Mouse (Mus musculus): ENCODE results near the gene Myef2. TPM values are rescaled to one million over a fixed set of nuclear protein-coding genes. Genes with fewer than 3 reads are reported as not detected.
A peak's percentile ranks its signal among the peaks of the same experiment; 100 is the strongest.

Gene Myef2
- polyA plus RNA-seq, 1 experiment from 2014 or later, result 10.5 TPM

DNA sequence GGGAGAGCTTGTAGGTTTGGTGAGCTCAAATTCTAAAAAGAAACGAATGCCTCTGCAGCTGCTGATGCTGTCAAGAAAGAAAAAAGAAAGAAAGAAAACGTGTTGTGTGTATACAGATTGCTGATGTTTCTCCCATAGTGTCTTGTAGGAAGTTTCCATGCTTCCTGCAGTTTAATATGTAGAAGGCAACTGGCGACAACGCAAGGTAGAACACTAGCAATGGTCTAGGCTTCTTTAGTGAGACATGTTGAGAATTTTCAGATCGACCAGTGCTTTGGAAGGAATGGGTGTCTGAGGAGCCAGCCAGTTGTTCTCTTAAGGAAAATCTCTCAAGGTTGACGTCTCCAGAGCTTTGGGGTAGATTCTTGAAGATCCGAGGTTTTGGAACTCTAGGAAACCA lies 13.4 kb upstream of the Myef2 start:
- 25% methylated on average over 7 of the region's 7 CpGs for WGBS (ENCODE audit: insufficient replicate concordance)
- Histone ChIP-seq H3K9me3 (ENCODE audit: low read length) (no peaks in the 10 kb centered on the region), H3K4me1 (ENCODE audit: insufficient read depth) (peaks cover 10% of the 10 kb centered on the region; the same call in 1 of the 2 replicates), H3K4me3 (ENCODE audit: low read depth, low read length) (no peak overlapping the region), H3K4me2 (ENCODE audit: low read depth, low read length) (no peak overlapping the region), H3K9ac (replicated peaks) (no peak overlapping the region), H3K27ac (ENCODE audit: low read depth) (no peak overlapping the region), H3K27me3 (ENCODE audit: insufficient read depth, low read length) (peaks cover 4% of the 10 kb centered on the region; the same call in 1 of the 2 replicates), H3K36me3 (replicated peaks; ENCODE audit: insufficient read depth, low read length) (no peaks in the 10 kb centered on the region)
- ATAC-seq (no peak), DNase-seq (no peak)
- no peak for TF ChIP-seq EP300 (IDR thresholded peaks at IDR 0.05; ENCODE audit: low read depth)
- no peak for TF ChIP-seq CTCF (IDR thresholded peaks at IDR 0.05; ENCODE audit: low read depth)

- Histone ChIP-seq H3K9me3 (ENCODE audit: low read length) (no peaks in the 10 kb centered on the region), H3K36me3 (replicated peaks; ENCODE audit: insufficient read depth, low read length) (no peaks in the 10 kb centered on the region), H3K4me3 (ENCODE audit: low read depth, low read length) (peak within 1 kb of the TSS; percentile 19; the same call in 1 of the 2 replicates), H3K27me3 (ENCODE audit: insufficient read depth, low read length) (peaks cover 4% of the 10 kb centered on the region; the same call in 1 of the 2 replicates), H3K9ac (replicated peaks) (no peak within 1 kb of the TSS), H3K27ac (ENCODE audit: low read depth) (no peak within 1 kb of the TSS), H3K4me2 (ENCODE audit: low read depth, low read length) (peak within 1 kb of the TSS; percentile 59), H3K4me1 (ENCODE audit: insufficient read depth) (peaks cover 10% of the 10 kb centered on the region; the same call in 1 of the 2 replicates)
- TF ChIP-seq EP300 (IDR thresholded peaks at IDR 0.05; ENCODE audit: low read depth) (no peak), CTCF (IDR thresholded peaks at IDR 0.05; ENCODE audit: low read depth) (no peak)
- 4% methylated on average over 39 of the region's 39 CpGs for WGBS (ENCODE audit: insufficient replicate concordance)
- ATAC-seq (0 out of 2 replicates have a peak, but pooled peaks have one; percentile 36), DNase-seq (peak; percentile 82)
Measured at GRCm38 (mm10) chr2:125135903-125136811, 12.7 kb upstream of the Myef2 start, which contains the start of gene Ctxn2. Ctxn2 (plus strand) TSS chr2:125136692.

DNA sequence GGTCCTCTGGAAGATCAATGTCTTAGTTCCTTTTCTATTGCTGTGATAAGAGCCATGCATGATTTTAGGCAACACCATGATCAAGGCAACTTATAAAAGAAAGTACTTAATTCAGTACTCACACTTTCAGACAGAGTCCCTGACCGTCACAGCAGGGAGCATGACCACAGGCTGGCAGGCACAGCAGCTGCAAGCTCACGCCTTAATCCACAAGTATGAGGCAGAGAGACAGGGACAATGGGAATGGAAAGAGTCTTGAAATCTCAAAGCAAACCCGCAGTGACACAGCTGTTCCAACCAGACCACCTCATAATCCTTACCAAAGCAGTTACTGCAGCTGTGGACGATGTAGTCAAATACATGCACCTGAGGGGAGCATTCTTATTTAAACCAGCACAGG lies 10.7 kb upstream of the Myef2 start:
- Histone ChIP-seq H3K9ac (replicated peaks) (no peak overlapping the region), H3K4me2 (ENCODE audit: low read depth, low read length) (no peak overlapping the region), H3K27me3 (ENCODE audit: insufficient read depth, low read length) (peaks cover 4% of the 10 kb centered on the region; the same call in 1 of the 2 replicates), H3K9me3 (ENCODE audit: low read length) (no peaks in the 10 kb centered on the region), H3K36me3 (replicated peaks; ENCODE audit: insufficient read depth, low read length) (no peaks in the 10 kb centered on the region), H3K27ac (ENCODE audit: low read depth) (no peak overlapping the region), H3K4me3 (ENCODE audit: low read depth, low read length) (no peak overlapping the region), H3K4me1 (ENCODE audit: insufficient read depth) (peaks cover 10% of the 10 kb centered on the region; the same call in 1 of the 2 replicates)
- DNase-seq (no peak), ATAC-seq (no peak)
- 39% methylated on average over 4 of the region's 4 CpGs for whole genome bisulfite sequencing (ENCODE audit: insufficient replicate concordance)
- TF ChIP-seq EP300 (IDR thresholded peaks at IDR 0.05; ENCODE audit: low read depth), result no peak
- TF ChIP-seq CTCF (IDR thresholded peaks at IDR 0.05; ENCODE audit: low read depth), result no peak

GRCm38 (mm10) chr2:125126792-125127191 lies 3.3 kb upstream of the Myef2 start:
- H3K4me3 ChIP-seq (ENCODE audit: low read depth, low read length), result no peak overlapping the region
- DNase-seq, result no peak
- no peak overlapping the region for H3K27ac ChIP-seq (ENCODE audit: low read depth)
- H3K27me3 ChIP-seq (ENCODE audit: insufficient read depth, low read length), result no peaks in the 10 kb centered on the region
- H3K9ac ChIP-seq (replicated peaks), result no peak overlapping the region
- peaks cover 11% of the 10 kb centered on the region for H3K4me1 ChIP-seq (ENCODE audit: insufficient read depth)
- H3K36me3 ChIP-seq (replicated peaks; ENCODE audit: insufficient read depth, low read length), result no peaks in the 10 kb centered on the region
- WGBS (ENCODE audit: insufficient replicate concordance), result 53% methylated on average over 3 of the region's 3 CpGs
- TF ChIP-seq CTCF (IDR thresholded peaks at IDR 0.05; ENCODE audit: low read depth) (no peak), EP300 (IDR thresholded peaks at IDR 0.05; ENCODE audit: low read depth) (no peak)
- ATAC-seq, result no peak
- no peaks in the 10 kb centered on the region for H3K9me3 ChIP-seq (ENCODE audit: low read length)
- no peak overlapping the region for H3K4me2 ChIP-seq (ENCODE audit: low read depth, low read length)

- Histone ChIP-seq H3K9ac (replicated peaks) (no peak overlapping the region), H3K36me3 (replicated peaks; ENCODE audit: insufficient read depth, low read length) (no peaks in the 10 kb centered on the region), H3K4me3 (ENCODE audit: low read depth, low read length) (no peak overlapping the region), H3K4me2 (ENCODE audit: low read depth, low read length) (no peak overlapping the region), H3K9me3 (ENCODE audit: low read length) (no peaks in the 10 kb centered on the region), H3K27ac (ENCODE audit: low read depth) (no peak overlapping the region), H3K4me1 (ENCODE audit: insufficient read depth) (peaks cover 11% of the 10 kb centered on the region), H3K27me3 (ENCODE audit: insufficient read depth, low read length) (no peaks in the 10 kb centered on the region)
- TF ChIP-seq CTCF (IDR thresholded peaks at IDR 0.05; ENCODE audit: low read depth) (no peak), EP300 (IDR thresholded peaks at IDR 0.05; ENCODE audit: low read depth) (no peak)
- 32% methylated on average over 4 of the region's 4 CpGs for WGBS (ENCODE audit: insufficient replicate concordance)
- DNase-seq, result no peak
- ATAC-seq, result no peak
Measured at GRCm38 (mm10) chr2:125125824-125126223, 2.4 kb upstream of the Myef2 start.

All from liver, postnatal 0 days (tissue).